Mouse (Mus musculus) G1E (cell line): ENCODE measurements around the gene Akap11.

Experiments
- CTCF ChIP-seq: IDR thresholded peaks from 2 replicates; pipeline ENCODE4 v1.5.1; 2012; ENCODE audit warnings: low read depth, low read length, inconsistent platforms, mixed read lengths
- GATA1 ChIP-seq: IDR thresholded peaks from 2 replicates; pipeline ENCODE4 v1.6.1; 2012; ENCODE audit warnings: borderline replicate concordance, low read length, inconsistent platforms, mixed read lengths
- POLR2AphosphoS5 ChIP-seq: IDR thresholded peaks from 2 replicates; pipeline ENCODE4 v1.6.1; 2012; ENCODE audit warnings: low read depth, low read length, inconsistent platforms; ENCODE audit not compliant: insufficient replicate concordance
- TAL1 ChIP-seq: conservative IDR thresholded peaks from 2 replicates; pipeline ENCODE4 v1.6.1; 2012; ENCODE audit warnings: low read depth, low read length, inconsistent platforms, mixed read lengths

- TF ChIP-seq CTCF, result no peak
- TF ChIP-seq TAL1, result no peak
- TF ChIP-seq GATA1, result no peak
- TF ChIP-seq POLR2AphosphoS5, result no peak
Observed at GRCm38 (mm10) chr14:78474058-78474457, 62.5 kb downstream of the Akap11 start.
